Mouse (Mus musculus): ENCODE measurements around the gene Naa60. TPM values are rescaled to one million over a fixed set of nuclear protein-coding genes. Genes with fewer than 3 reads are reported as not detected.
A peak's percentile ranks its signal among the peaks of the same experiment; 100 is the strongest.
"Not testable (repeated sequence)": the region's sequence is repeated elsewhere in the genome, so short reads cannot be mapped to it uniquely, and the experiment has no call there.

The Naa60 gene
- polyA plus RNA-seq, 1 experiment = 113 TPM

GRCm38 (mm10) chr16:3846711-3847518, 25.3 kb upstream of the Naa60 start, which contains the start of gene Zfp174:
TSS of gene Zfp174 (plus strand) at chr16:3847268.
- Histone ChIP-seq H3K27ac (ENCODE audit: insufficient read depth, low read length) (0 out of 2 replicates have a peak within 1 kb of the TSS, but pooled peaks have one; percentile 0), H3K4me3 (ENCODE audit: insufficient read depth, low read length) (peak within 1 kb of the TSS; percentile 79)
- TF ChIP-seq CTCF (IDR thresholded peaks at IDR 0.05; ENCODE audit: extremely low read depth, insufficient read depth, low read length) (no peak), POLR2A (IDR thresholded peaks at IDR 0.05; ENCODE audit: extremely low read depth, insufficient read depth, low read length) (peak; percentile 78)

GRCm38 (mm10) chr16:3847871-3848270, 24.3 kb upstream of the Naa60 start:
- no peak for TF ChIP-seq POLR2A (IDR thresholded peaks at IDR 0.05; ENCODE audit: extremely low read depth, insufficient read depth, low read length)
- TF ChIP-seq CTCF (IDR thresholded peaks at IDR 0.05; ENCODE audit: extremely low read depth, insufficient read depth, low read length) = no peak
- H3K4me3 ChIP-seq (ENCODE audit: insufficient read depth, low read length) = no peak overlapping the region; the same call in 1 of the 2 replicates

More at GRCm38 (mm10) chr16:3846711-3847518, 25.3 kb upstream of the Naa60 start, which contains the start of gene Zfp174:
- H3K4me1 ChIP-seq (ENCODE audit: control insufficient read depth, insufficient read depth, low read length) = peaks cover 4% of the 10 kb centered on the region

GRCm38 (mm10) chr16:3848416-3848815, 23.8 kb upstream of the Naa60 start:
- Histone ChIP-seq H3K4me1 (ENCODE audit: control insufficient read depth, insufficient read depth, low read length) (peaks cover 4% of the 10 kb centered on the region), H3K4me3 (ENCODE audit: insufficient read depth, low read length) (no peak overlapping the region), H3K27ac (ENCODE audit: insufficient read depth, low read length) (no peak overlapping the region)
- TF ChIP-seq POLR2A (IDR thresholded peaks at IDR 0.05; ENCODE audit: extremely low read depth, insufficient read depth, low read length) = no peak
- no peak for TF ChIP-seq CTCF (IDR thresholded peaks at IDR 0.05; ENCODE audit: extremely low read depth, insufficient read depth, low read length)

More at GRCm38 (mm10) chr16:3847871-3848270, 24.3 kb upstream of the Naa60 start:
- H3K27ac ChIP-seq (ENCODE audit: insufficient read depth, low read length) = no peak overlapping the region
- peaks cover 4% of the 10 kb centered on the region for H3K4me1 ChIP-seq (ENCODE audit: control insufficient read depth, insufficient read depth, low read length)

- not testable (repeated sequence) for H3K27ac ChIP-seq (ENCODE audit: insufficient read depth, low read length); H3K4me3 ChIP-seq (ENCODE audit: insufficient read depth, low read length); H3K4me1 ChIP-seq (ENCODE audit: control insufficient read depth, insufficient read depth, low read length)
These were observed 20.9 kb upstream of the Naa60 start for GRCm38 (mm10) chr16:3851301-3851700.

DNA sequence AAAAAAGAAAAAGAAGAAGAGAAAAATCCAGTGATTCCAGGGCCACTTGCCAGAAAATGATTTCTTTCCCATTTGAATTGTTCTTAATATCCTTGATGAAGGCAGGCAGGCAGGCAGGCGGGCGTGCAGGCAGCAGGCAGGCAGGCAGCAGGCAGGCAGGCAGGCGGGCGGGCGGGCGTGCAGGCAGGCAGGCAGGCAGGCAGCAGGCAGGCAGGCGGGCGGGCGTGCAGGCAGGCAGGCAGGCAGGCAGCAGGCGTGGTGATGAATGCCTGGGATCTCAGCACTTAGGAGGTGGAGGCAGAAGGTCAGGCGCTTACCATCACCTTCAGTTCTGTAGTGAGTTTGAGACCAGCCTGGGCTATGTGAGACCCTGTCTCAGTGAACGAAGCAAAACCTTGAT, 19.6 kb upstream of the Naa60 start:
- Histone ChIP-seq H3K27ac (ENCODE audit: insufficient read depth, low read length) (no peak overlapping the region), H3K4me3 (ENCODE audit: insufficient read depth, low read length) (no peak overlapping the region), H3K4me1 (ENCODE audit: control insufficient read depth, insufficient read depth, low read length) (peaks cover 4% of the 10 kb centered on the region)
- no peak for TF ChIP-seq CTCF (IDR thresholded peaks at IDR 0.05; ENCODE audit: extremely low read depth, insufficient read depth, low read length)
- TF ChIP-seq POLR2A (IDR thresholded peaks at IDR 0.05; ENCODE audit: extremely low read depth, insufficient read depth, low read length) = no peak

- no peak overlapping the region for H3K27ac ChIP-seq (ENCODE audit: insufficient read depth, low read length)
- TF ChIP-seq POLR2A (IDR thresholded peaks at IDR 0.05; ENCODE audit: extremely low read depth, insufficient read depth, low read length) (no peak), CTCF (IDR thresholded peaks at IDR 0.05; ENCODE audit: extremely low read depth, insufficient read depth, low read length) (no peak)
- H3K4me1 ChIP-seq (ENCODE audit: control insufficient read depth, insufficient read depth, low read length) = no peaks in the 10 kb centered on the region; the same call in 1 of the 2 replicates
- no peak overlapping the region for H3K4me3 ChIP-seq (ENCODE audit: insufficient read depth, low read length)
These were observed 17.6 kb upstream of the Naa60 start for GRCm38 (mm10) chr16:3854437-3855182.

DNA sequence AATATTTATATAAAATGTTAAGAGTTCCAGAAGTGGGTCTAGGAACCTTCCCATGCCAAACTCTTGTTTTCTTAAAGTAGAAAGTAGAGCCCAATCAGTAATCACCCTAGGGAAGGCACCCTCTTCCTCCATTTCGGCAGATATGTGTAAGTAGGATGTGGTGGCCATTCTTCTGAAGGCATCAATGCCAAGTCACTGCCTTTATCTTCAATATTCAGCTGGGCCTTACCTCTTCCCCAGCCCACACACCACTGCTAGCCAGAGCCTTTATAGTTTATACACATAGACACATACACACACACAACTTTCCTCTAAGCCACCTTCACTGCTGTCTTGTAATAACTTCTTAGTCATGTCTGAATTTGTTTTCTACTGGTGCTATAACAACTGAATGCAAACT, 16.4 kb upstream of the Naa60 start:
- TF ChIP-seq POLR2A (IDR thresholded peaks at IDR 0.05; ENCODE audit: extremely low read depth, insufficient read depth, low read length) = no peak
- TF ChIP-seq CTCF (IDR thresholded peaks at IDR 0.05; ENCODE audit: extremely low read depth, insufficient read depth, low read length) = no peak
- Histone ChIP-seq H3K27ac (ENCODE audit: insufficient read depth, low read length) (no peak overlapping the region), H3K4me1 (ENCODE audit: control insufficient read depth, insufficient read depth, low read length) (no peaks in the 10 kb centered on the region; the same call in 1 of the 2 replicates), H3K4me3 (ENCODE audit: insufficient read depth, low read length) (no peak overlapping the region)

GRCm38 (mm10) chr16:3859254-3859653, 12.9 kb upstream of the Naa60 start:
- no peak for TF ChIP-seq POLR2A (IDR thresholded peaks at IDR 0.05; ENCODE audit: extremely low read depth, insufficient read depth, low read length)
- TF ChIP-seq CTCF (IDR thresholded peaks at IDR 0.05; ENCODE audit: extremely low read depth, insufficient read depth, low read length) = no peak
- Histone ChIP-seq H3K4me1 (ENCODE audit: control insufficient read depth, insufficient read depth, low read length) (no peaks in the 10 kb centered on the region), H3K27ac (ENCODE audit: insufficient read depth, low read length) (no peak overlapping the region), H3K4me3 (ENCODE audit: insufficient read depth, low read length) (no peak overlapping the region)

GRCm38 (mm10) chr16:3871815-3872214, 360 bp upstream of the Naa60 start:
- Histone ChIP-seq H3K4me1 (ENCODE audit: control insufficient read depth, insufficient read depth, low read length) (0 out of 2 replicates have a peak, but pooled peaks cover 1% of the 10 kb centered on the region), H3K4me3 (ENCODE audit: insufficient read depth, low read length) (peak overlapping the region; percentile 40), H3K27ac (ENCODE audit: insufficient read depth, low read length) (no peak overlapping the region)
- TF ChIP-seq POLR2A (IDR thresholded peaks at IDR 0.05; ENCODE audit: extremely low read depth, insufficient read depth, low read length) = no peak
- no peak for TF ChIP-seq CTCF (IDR thresholded peaks at IDR 0.05; ENCODE audit: extremely low read depth, insufficient read depth, low read length)
